In the genomic region with DNA sequence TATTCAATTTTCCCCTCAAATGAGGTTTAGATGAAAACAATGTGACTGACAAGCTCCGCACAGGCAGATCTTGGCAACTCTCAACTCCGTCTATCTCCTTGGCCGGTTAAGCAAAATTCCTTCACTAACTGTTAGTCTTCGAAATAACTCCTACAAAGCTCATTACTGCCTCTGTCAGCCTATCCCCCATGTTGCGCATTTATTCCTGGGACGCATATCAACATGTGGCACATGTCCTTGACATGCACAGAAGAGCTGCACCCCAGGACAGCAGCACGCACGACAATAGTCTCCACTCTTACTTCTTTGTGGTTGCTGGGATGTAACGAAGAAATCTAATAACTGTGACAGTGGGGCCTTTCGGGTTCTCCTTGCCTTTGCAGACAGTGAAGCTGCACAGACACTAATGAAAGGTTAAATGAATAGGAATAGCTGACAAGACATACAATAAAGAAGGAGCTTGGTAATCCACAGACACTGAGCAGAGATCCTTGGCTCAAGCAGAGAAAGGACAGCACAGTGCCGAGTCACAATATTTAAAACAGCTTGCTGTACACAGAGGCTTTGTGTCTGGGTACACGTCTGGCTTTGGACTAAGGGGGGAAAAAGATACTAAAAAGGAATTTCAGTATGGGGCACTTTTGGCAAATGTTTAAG, we compare ENCODE assay signal across 12 mouse cellular contexts. TPM values are rescaled to one million over a fixed set of nuclear protein-coding genes. Genes with fewer than 3 reads are reported as not detected.
DNase-seq lines count a peak whose midpoint lies in the region; ATAC-seq and TF ChIP-seq lines count a peak whose summit lies in the region.
"Had no signal": no experiment of that assay in that cellular context is flagged by ENCODE, and none has a peak within 500 bp of the region (broad histone marks: within the 10 kb centered on the region; RNA-seq: fewer than 3 reads in every experiment).

No protein-coding gene starts in this region.

- WGBS in hindbrain, embryonic 13.5 days: 24% methylated on average over 12 of the region's 12 CpGs
- WGBS in midbrain, embryonic 13.5 days: 21% methylated on average over 12 of the region's 12 CpGs

- no peaks in the 10 kb centered on the region for H3K36me3 ChIP-seq in ES-E14 (ENCODE audit: control insufficient read depth, insufficient read depth, low read length, poor library complexity, severe bottlenecking)
- no peaks in the 10 kb centered on the region for H3K36me3 ChIP-seq in hindbrain, embryonic 13.5 days
- H3K36me3 ChIP-seq in midbrain, embryonic 13.5 days: no peaks in the 10 kb centered on the region
- H3K36me3 ChIP-seq: heart, embryonic 13.5 days had no signal

- ATAC-seq in hindbrain, embryonic 13.5 days (ENCODE audit: low FRiP score): peak; percentile 74
- ATAC-seq in midbrain, embryonic 13.5 days: peak; percentile 79
- ATAC-seq: liver, postnatal 0 days had no signal

- in situ Hi-C loops in ES-E14 (cut with MboI; ENCODE audit: low sequenced_read_pairs in 2 of 2, unreplicated experiment in 2 of 2): no loop called here

- DNase-seq in adrenal gland, adult 2 months: peak; percentile 4
- no peak for DNase-seq in adrenal gland, postnatal 4 days (ENCODE audit: low spot score in 2 of 2)
- no peak for DNase-seq in ES-E14 (ENCODE audit: low read depth, low spot score)
- no peak for DNase-seq in gastrocnemius, adult 18-20 months (ENCODE audit: low spot score)
- no peak for DNase-seq in left cerebral cortex, adult 8-10 months (ENCODE audit: low spot score in 2 of 2)
- no peak for DNase-seq in gastrocnemius, adult 8-10 months (ENCODE audit: low spot score in 2 of 2)
- DNase-seq: liver, postnatal 0 days; thymus, adult 18-20 months had no signal

- H3K27me3 ChIP-seq in hindbrain, embryonic 13.5 days: peaks cover 57% of the 10 kb centered on the region
- peaks cover 59% of the 10 kb centered on the region for H3K27me3 ChIP-seq in midbrain, embryonic 13.5 days

- H3K9ac ChIP-seq in ES-E14 (ENCODE audit: insufficient read depth, low read depth, low read length, poor library complexity, severe bottlenecking): peak overlapping the region; percentile 25; the same call in 1 of the 2 replicates
- no peak overlapping the region for H3K9ac ChIP-seq in hindbrain, embryonic 13.5 days
- H3K9ac ChIP-seq in midbrain, embryonic 13.5 days (replicated peaks): no peak overlapping the region
- H3K9ac ChIP-seq: heart, embryonic 13.5 days; liver, postnatal 0 days had no signal

- H3K9me3 ChIP-seq in ES-E14 (ENCODE audit: control insufficient read depth, insufficient read depth, low read depth, low read length): no peaks in the 10 kb centered on the region
- no peaks in the 10 kb centered on the region for H3K9me3 ChIP-seq in hindbrain, embryonic 13.5 days
- H3K9me3 ChIP-seq in midbrain, embryonic 13.5 days: no peaks in the 10 kb centered on the region
- H3K9me3 ChIP-seq: heart, embryonic 13.5 days had no signal

- peak overlapping the region; percentile 60; the same call in 1 of the 2 replicates for H3K27ac ChIP-seq in ES-E14 (ENCODE audit: insufficient read depth, low read depth, low read length, poor library complexity, severe bottlenecking)
- no peak overlapping the region for H3K27ac ChIP-seq in hindbrain, embryonic 13.5 days
- H3K27ac ChIP-seq in midbrain, embryonic 13.5 days: no peak overlapping the region
- H3K27ac ChIP-seq: heart, embryonic 13.5 days had no signal

- H3K4me2 ChIP-seq in hindbrain, embryonic 13.5 days: 0 out of 2 replicates have a peak overlapping the region, but pooled peaks have one; percentile 15
- H3K4me2 ChIP-seq in midbrain, embryonic 13.5 days (replicated peaks): peak overlapping the region; percentile 32
- H3K4me2 ChIP-seq: heart, embryonic 13.5 days had no signal

- peaks cover 6 to 20% of the 10 kb centered on the region in 2 experiments for H3K4me1 ChIP-seq in ES-E14 (ENCODE audit: control insufficient read depth in 2 of 2, insufficient read depth in 2 of 2, low read length in 2 of 2, poor library complexity in 1 of 2)
- H3K4me1 ChIP-seq in hindbrain, embryonic 13.5 days (replicated peaks): peaks cover 11% of the 10 kb centered on the region
- peaks cover 18% of the 10 kb centered on the region for H3K4me1 ChIP-seq in midbrain, embryonic 13.5 days (replicated peaks)

- H3K4me3 ChIP-seq in ES-E14 (ENCODE audit: insufficient read depth in 1 of 2, low read depth in 1 of 2, low read length in 2 of 2, poor library complexity in 1 of 2, severe bottlenecking in 1 of 2): no peak overlapping the region
- H3K4me3 ChIP-seq in hindbrain, embryonic 13.5 days: no peak overlapping the region
- H3K4me3 ChIP-seq in midbrain, embryonic 13.5 days (replicated peaks): no peak overlapping the region
- H3K4me3 ChIP-seq: heart, embryonic 13.5 days had no signal

TF ChIP-seq in ES-E14, 5 proteins besides CTCF, POLR2A, EP300 and RAD21:
- no peak for TF ChIP-seq ZC3H11A (IDR thresholded peaks at IDR 0.05; ENCODE audit: borderline replicate concordance, low read depth, low read length)
- TF ChIP-seq HCFC1 (IDR thresholded peaks at IDR 0.05; ENCODE audit: borderline replicate concordance, insufficient read depth, low read length): no peak
- TF ChIP-seq CHD2 (IDR thresholded peaks at IDR 0.05; ENCODE audit: low read depth, low read length): no peak
- no peak for TF ChIP-seq ZNF384 (IDR thresholded peaks at IDR 0.05; ENCODE audit: low read depth, low read length)
- TF ChIP-seq MAFK (IDR thresholded peaks at IDR 0.05; ENCODE audit: insufficient read depth, low read depth, low read length): no peak

RNA-seq across cellular contexts. Expression of a gene that starts 6.0 kb away (rescaled TPM):
- 10 to 100 TPM; 12.6 to 16.6 TPM for total RNA-seq in adrenal gland, adult 2 months (2021)
- 2.0 and 3.4 TPM in 2 replicates for polyA plus RNA-seq in adrenal gland, adult 2 months (2012; rRNA removed)
- total RNA-seq in adrenal gland, postnatal 4 days (2021): 10 to 100 TPM; 14.6 to 17.3 TPM
- total RNA-seq in ES-E14 (2012; rRNA removed): 15.1 and 25.3 TPM in 2 replicates
- polyA plus RNA-seq in hindbrain, embryonic 13.5 days (2015; fragmentation: Nextera tagmentation; extraction: Ambion mirVana): 11.0 and 15.6 TPM in 2 replicates
- polyA plus RNA-seq in midbrain, embryonic 13.5 days (2015; fragmentation: Nextera tagmentation; extraction: Ambion mirVana): 18.7 and 19.4 TPM in 2 replicates
- total RNA-seq in gastrocnemius, adult 18-20 months (2021): 10 to 100 TPM in 1 of 2 experiments, 1 to 10 TPM in 1; 8.5 to 15.1 TPM
- 1 to 10 TPM; 2.9 to 4.7 (median 3.6) TPM for total RNA-seq in left cerebral cortex, adult 8-10 months (2022)
- 10 to 100 TPM in 2 of 4 experiments, 1 to 10 TPM in 2; 6.2 to 17.1 (median 8.5) TPM for total RNA-seq in gastrocnemius, adult 8-10 months (2022)
- total RNA-seq: MEL had no signal
